Mouse (Mus musculus): ENCODE data around the gene Gid8. TPM values are rescaled to one million over a fixed set of nuclear protein-coding genes. Genes with fewer than 3 reads are reported as not detected.
A peak's percentile ranks its signal among the peaks of the same experiment; 100 is the strongest.

Gid8 gene
- polyA plus RNA-seq, 1 experiment from 2014 or later = 64.9 TPM

DNA sequence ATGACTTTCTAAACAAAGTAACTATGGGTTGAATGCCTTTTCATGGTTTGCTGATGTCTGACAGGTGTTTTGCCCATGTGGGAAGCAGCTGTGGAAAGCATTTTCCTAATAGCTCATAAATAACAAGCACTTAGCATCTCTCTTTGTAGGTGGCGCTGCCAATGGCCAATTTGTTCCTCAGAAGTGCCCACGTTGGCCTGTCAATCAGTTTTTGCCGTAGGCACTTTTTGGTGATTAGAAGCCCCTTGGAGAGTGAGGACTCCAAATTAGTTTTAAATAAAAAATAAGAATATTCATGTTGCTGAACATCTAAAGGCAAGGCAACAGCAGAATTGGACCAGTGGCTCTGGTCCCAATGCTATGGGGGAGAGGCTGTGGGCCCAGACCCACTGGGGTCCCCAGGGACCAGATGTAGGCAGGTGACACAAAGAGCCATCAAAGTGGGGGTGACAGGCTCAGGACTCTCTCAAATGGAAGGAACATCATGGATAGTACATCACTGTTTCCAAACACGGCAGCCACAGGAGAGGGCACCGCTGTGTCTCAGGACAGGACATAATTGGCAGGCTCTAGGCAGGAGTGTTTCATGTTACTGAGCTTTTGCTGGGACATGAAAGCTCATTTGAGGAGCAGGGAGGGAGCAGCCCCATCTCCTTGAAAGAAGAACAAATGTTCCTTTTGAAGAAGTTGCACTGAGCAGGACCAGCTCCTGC lies 45.2 kb downstream of the Gid8 start:
- ATAC-seq (ENCODE audit: low FRiP score, low TSS enrichment) (peak; percentile 58; the same call in 1 of the 2 replicates), DNase-seq (peak; percentile 76)

DNA sequence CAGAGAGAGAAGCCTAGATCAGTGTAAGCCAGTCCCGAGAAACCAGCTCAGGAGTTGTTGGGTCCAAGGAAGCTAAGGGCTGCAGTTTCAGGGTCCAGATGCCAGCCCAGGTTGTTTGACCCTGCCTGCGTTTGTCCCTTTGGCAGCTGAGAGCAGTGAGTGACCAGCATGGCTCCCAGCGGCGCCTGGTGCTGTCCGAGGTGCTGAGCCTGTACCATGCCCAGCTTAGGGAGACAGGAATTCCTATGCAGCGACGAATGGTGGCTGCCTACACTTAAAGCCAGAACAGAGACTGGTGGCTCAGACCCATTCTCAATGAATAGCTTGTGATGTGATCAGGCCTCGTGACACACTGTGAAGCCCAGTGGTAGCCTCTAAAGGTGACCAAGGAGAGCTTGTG lies 46.0 kb downstream of the Gid8 start:
- Histone ChIP-seq H3K4me1 (ENCODE audit: control insufficient read depth, insufficient read depth, low read length) (peaks cover 26% of the 10 kb centered on the region), H3K9me3 (ENCODE audit: control insufficient read depth, low read length) (no peaks in the 10 kb centered on the region; the same call in 1 of the 2 replicates), H3K36me3 (ENCODE audit: control insufficient read depth, insufficient read depth, low read length) (no peaks in the 10 kb centered on the region), H3K4me2 (ENCODE audit: low read length) (no peak overlapping the region), H3K27ac (replicated peaks; ENCODE audit: low read depth, low read length) (no peak overlapping the region; the same call in 1 of the 2 replicates), H3K4me3 (replicated peaks; ENCODE audit: low read depth, low read length) (no peak overlapping the region), H3K27me3 (ENCODE audit: control insufficient read depth, insufficient read depth, low read length) (no peaks in the 10 kb centered on the region), H3K9ac (replicated peaks; ENCODE audit: low read length) (no peak overlapping the region)
- no peak for ATAC-seq (ENCODE audit: low FRiP score, low TSS enrichment)
- DNase-seq = peak; percentile 53
- 2% methylated on average over 8 of the region's 8 CpGs for WGBS

More for the DNA sequence above, 45.2 kb downstream of the Gid8 start:
- H3K9me3 ChIP-seq (ENCODE audit: control insufficient read depth, low read length) = no peaks in the 10 kb centered on the region; the same call in 1 of the 2 replicates
- no peaks in the 10 kb centered on the region for H3K36me3 ChIP-seq (ENCODE audit: control insufficient read depth, insufficient read depth, low read length)
- H3K9ac ChIP-seq (replicated peaks; ENCODE audit: low read length) = no peak overlapping the region
- H3K4me2 ChIP-seq (ENCODE audit: low read length) = no peak overlapping the region
- H3K4me1 ChIP-seq (ENCODE audit: control insufficient read depth, insufficient read depth, low read length) = peaks cover 26% of the 10 kb centered on the region
- H3K4me3 ChIP-seq (replicated peaks; ENCODE audit: low read depth, low read length) = no peak overlapping the region
- WGBS = 42% methylated on average over 5 of the region's 5 CpGs
- H3K27me3 ChIP-seq (ENCODE audit: control insufficient read depth, insufficient read depth, low read length) = no peaks in the 10 kb centered on the region
- H3K27ac ChIP-seq (replicated peaks; ENCODE audit: low read depth, low read length) = 0 out of 2 replicates have a peak overlapping the region, but pooled peaks have one; percentile 3

DNA sequence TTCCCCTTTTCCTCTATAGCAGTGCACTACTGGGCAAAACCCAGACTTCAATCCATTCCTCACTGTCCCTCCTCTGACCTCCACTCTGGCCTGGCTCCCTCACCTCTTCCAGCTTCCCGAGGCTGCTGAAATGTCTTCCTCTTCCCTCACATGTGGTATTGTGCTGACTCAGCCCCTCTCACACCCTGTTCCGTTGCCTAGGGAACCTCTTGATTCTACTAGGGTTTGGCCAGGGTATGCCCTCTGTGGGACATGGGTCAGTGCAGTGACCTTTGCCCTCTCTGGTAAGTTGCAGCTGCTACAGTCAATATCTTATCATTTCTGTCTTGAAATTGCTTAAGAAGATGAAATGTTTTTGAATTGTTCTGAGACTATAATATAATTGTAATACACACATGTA lies 46.9 kb downstream of the Gid8 start:
- Histone ChIP-seq H3K9ac (replicated peaks; ENCODE audit: low read length) (no peak overlapping the region), H3K9me3 (ENCODE audit: control insufficient read depth, low read length) (no peaks in the 10 kb centered on the region; the same call in 1 of the 2 replicates), H3K4me3 (replicated peaks; ENCODE audit: low read depth, low read length) (no peak overlapping the region), H3K36me3 (ENCODE audit: control insufficient read depth, insufficient read depth, low read length) (no peaks in the 10 kb centered on the region), H3K27ac (replicated peaks; ENCODE audit: low read depth, low read length) (no peak overlapping the region), H3K27me3 (ENCODE audit: control insufficient read depth, insufficient read depth, low read length) (no peaks in the 10 kb centered on the region), H3K4me2 (ENCODE audit: low read length) (no peak overlapping the region), H3K4me1 (ENCODE audit: control insufficient read depth, insufficient read depth, low read length) (peaks cover 26% of the 10 kb centered on the region)
- WGBS = 18% methylated on average over 2 of the region's 2 CpGs
- ATAC-seq (ENCODE audit: low FRiP score, low TSS enrichment) (no peak), DNase-seq (no peak)

DNA sequence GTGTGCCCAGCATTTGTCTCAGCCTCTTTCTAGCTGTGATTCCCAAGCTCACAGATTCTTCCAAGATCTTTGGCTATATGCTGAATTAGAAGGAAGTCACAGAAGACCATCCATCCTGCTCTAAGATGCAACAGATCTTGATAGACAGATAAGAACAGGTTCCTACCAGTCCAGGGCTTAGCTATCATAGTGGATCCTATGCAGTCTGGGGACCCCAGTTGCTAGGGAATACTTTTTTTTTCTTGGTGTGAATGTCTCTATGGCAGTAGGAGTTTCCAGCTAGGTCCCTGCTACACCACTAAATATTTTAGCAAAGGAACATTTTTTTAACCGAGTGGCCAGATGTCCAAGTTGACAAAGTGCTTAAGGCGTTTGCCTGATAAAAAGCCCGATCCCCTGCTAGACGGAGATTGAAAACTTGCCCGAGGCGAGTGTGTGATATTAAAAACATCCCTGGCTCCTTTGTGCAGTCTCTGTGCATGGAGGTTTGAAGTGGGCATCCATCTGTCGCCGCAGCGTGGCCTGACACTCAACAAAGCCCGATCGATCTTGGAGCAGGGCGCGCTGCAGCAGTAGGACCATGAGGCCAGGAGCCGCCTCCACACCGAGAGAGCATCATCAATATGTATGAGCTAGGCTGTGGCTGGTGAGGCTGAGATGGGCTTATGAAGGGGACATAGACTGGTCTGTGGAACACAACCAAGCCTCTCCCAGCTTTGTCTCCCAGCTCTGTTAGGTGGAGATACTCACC lies 48.8 kb downstream of the Gid8 start:
- 16% methylated on average over 15 of the region's 15 CpGs for WGBS
- H3K4me1 ChIP-seq (ENCODE audit: control insufficient read depth, insufficient read depth, low read length) = peaks cover 26% of the 10 kb centered on the region
- no peak overlapping the region for H3K4me3 ChIP-seq (replicated peaks; ENCODE audit: low read depth, low read length)
- peak overlapping the region; percentile 16; the same call in 1 of the 2 replicates for H3K4me2 ChIP-seq (ENCODE audit: low read length)
- H3K36me3 ChIP-seq (ENCODE audit: control insufficient read depth, insufficient read depth, low read length) = no peaks in the 10 kb centered on the region
- no peaks in the 10 kb centered on the region for H3K9me3 ChIP-seq (ENCODE audit: control insufficient read depth, low read length)
- peak; percentile 76 for ATAC-seq (ENCODE audit: low FRiP score, low TSS enrichment)
- H3K9ac ChIP-seq (replicated peaks; ENCODE audit: low read length) = no peak overlapping the region
- peak overlapping the region; percentile 69 for H3K27ac ChIP-seq (replicated peaks; ENCODE audit: low read depth, low read length)
- no peaks in the 10 kb centered on the region for H3K27me3 ChIP-seq (ENCODE audit: control insufficient read depth, insufficient read depth, low read length)
- peak; percentile 72 for DNase-seq

DNA sequence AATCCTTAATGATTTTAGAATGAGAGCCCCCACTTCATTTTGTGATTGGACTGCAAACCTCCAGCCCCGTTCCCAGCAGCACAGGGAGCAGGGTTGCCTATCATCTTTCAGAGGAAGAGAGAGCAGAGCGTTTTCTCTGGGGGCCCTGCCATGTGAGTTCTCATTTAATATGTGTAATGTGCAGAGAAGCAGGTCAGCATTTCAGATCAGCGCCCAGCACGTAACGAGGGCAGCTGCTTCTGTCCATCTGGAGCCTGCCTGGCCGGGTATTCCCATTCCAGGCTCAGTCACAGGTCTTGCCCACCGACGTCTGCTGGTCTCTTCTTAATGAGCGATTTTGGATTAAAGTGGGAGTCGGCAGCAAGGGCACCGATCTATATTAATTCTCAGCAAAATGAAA lies 55.1 kb downstream of the Gid8 start:
- H3K9me3 ChIP-seq (ENCODE audit: control insufficient read depth, low read length) = no peaks in the 10 kb centered on the region
- DNase-seq = peak; percentile 44
- H3K27ac ChIP-seq (replicated peaks; ENCODE audit: low read depth, low read length) = no peak overlapping the region
- 0 out of 2 replicates have a peak, but pooled peaks cover 3% of the 10 kb centered on the region for H3K4me1 ChIP-seq (ENCODE audit: control insufficient read depth, insufficient read depth, low read length)
- 37% methylated on average over 11 of the region's 11 CpGs for WGBS
- H3K27me3 ChIP-seq (ENCODE audit: control insufficient read depth, insufficient read depth, low read length) = no peaks in the 10 kb centered on the region
- no peaks in the 10 kb centered on the region for H3K36me3 ChIP-seq (ENCODE audit: control insufficient read depth, insufficient read depth, low read length)
- ATAC-seq (ENCODE audit: low FRiP score, low TSS enrichment) = no peak; the same call in 1 of the 2 replicates
- H3K4me2 ChIP-seq (ENCODE audit: low read length) = no peak overlapping the region
- no peak overlapping the region for H3K4me3 ChIP-seq (replicated peaks; ENCODE audit: low read depth, low read length)
- H3K9ac ChIP-seq (replicated peaks; ENCODE audit: low read length) = no peak overlapping the region

DNA sequence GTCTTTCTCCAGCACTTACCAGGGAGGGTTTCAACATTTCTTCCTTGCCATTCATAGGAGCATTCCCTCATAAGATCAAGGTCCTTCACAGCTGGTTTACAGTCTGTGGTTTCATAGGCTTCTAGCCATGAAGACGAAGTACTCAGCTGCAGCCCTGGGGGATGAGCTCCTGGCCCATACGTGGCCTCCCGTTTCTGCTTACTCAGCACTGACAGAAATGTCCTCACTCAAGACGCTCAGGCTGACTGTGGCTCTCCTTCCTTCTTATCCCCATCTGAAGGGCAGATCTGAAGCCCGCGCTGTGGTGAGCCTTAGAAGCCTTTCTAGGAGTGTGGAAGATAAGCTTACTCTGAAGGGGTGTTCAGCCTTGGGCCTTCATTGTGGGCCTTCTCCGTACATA lies 55.8 kb downstream of the Gid8 start:
- DNase-seq = no peak

More for the DNA sequence above, 55.8 kb downstream of the Gid8 start:
- Histone ChIP-seq H3K9ac (replicated peaks; ENCODE audit: low read length) (no peak overlapping the region), H3K9me3 (ENCODE audit: control insufficient read depth, low read length) (no peaks in the 10 kb centered on the region), H3K4me3 (replicated peaks; ENCODE audit: low read depth, low read length) (no peak overlapping the region), H3K4me1 (ENCODE audit: control insufficient read depth, insufficient read depth, low read length) (0 out of 2 replicates have a peak, but pooled peaks cover 5% of the 10 kb centered on the region), H3K36me3 (ENCODE audit: control insufficient read depth, insufficient read depth, low read length) (no peaks in the 10 kb centered on the region), H3K27me3 (ENCODE audit: control insufficient read depth, insufficient read depth, low read length) (no peaks in the 10 kb centered on the region), H3K4me2 (ENCODE audit: low read length) (no peak overlapping the region), H3K27ac (replicated peaks; ENCODE audit: low read depth, low read length) (no peak overlapping the region; the same call in 1 of the 2 replicates)
- ATAC-seq (ENCODE audit: low FRiP score, low TSS enrichment) = no peak
- 74% methylated on average over 7 of the region's 7 CpGs for WGBS

Other genes starting within 250 kb of the Gid8 start
- 0.89 and 1.3 TPM in 2 replicates for gene Ntsr1, start 210.1 kb upstream of the Gid8 start, polyA plus RNA-seq (2014; fragmentation: Nextera tagmentation; extraction: Ambion mirVana)
- gene Mrgbp, start 128.8 kb upstream of the Gid8 start, polyA plus RNA-seq (2014; fragmentation: Nextera tagmentation; extraction: Ambion mirVana) = 46.8 and 49.5 TPM in 2 replicates
- gene Ogfr, start 120.9 kb upstream of the Gid8 start, polyA plus RNA-seq (2014; fragmentation: Nextera tagmentation; extraction: Ambion mirVana) = 97.7 and 105 TPM in 2 replicates
- 26.6 and 27.7 TPM in 2 replicates for gene Col9a3, start 112.3 kb upstream of the Gid8 start, polyA plus RNA-seq (2014; fragmentation: Nextera tagmentation; extraction: Ambion mirVana)
- 0.42 and 0.53 TPM in 2 replicates for gene Tcfl5, start 67.4 kb upstream of the Gid8 start, polyA plus RNA-seq (2014; fragmentation: Nextera tagmentation; extraction: Ambion mirVana)
- 31.2 and 38.1 TPM in 2 replicates for gene Dido1, start 118 bp upstream of the Gid8 start, polyA plus RNA-seq (2014; fragmentation: Nextera tagmentation; extraction: Ambion mirVana)
- 0.12 TPM in 1 of 2 replicates, not detected in the other for gene Slc17a9, start 15.1 kb downstream of the Gid8 start, polyA plus RNA-seq (2014; fragmentation: Nextera tagmentation; extraction: Ambion mirVana)
- 20.1 and 21.3 TPM in 2 replicates for gene Bhlhe23, start 66.8 kb downstream of the Gid8 start, polyA plus RNA-seq (2014; fragmentation: Nextera tagmentation; extraction: Ambion mirVana)
- 44.4 and 59.1 TPM in 2 replicates for gene Ythdf1, start 210.8 kb downstream of the Gid8 start, polyA plus RNA-seq (2014; fragmentation: Nextera tagmentation; extraction: Ambion mirVana)
- gene Birc7, start 218.9 kb downstream of the Gid8 start, polyA plus RNA-seq (2014; fragmentation: Nextera tagmentation; extraction: Ambion mirVana) = 0.18 and 0.38 TPM in 2 replicates
- 89.6 and 94.9 TPM in 2 replicates for gene Nkain4, start 244.6 kb downstream of the Gid8 start, polyA plus RNA-seq (2014; fragmentation: Nextera tagmentation; extraction: Ambion mirVana)

Measured in midbrain, embryonic 14.5 days (tissue).